Mouse (Mus musculus) midbrain, embryonic 15.5 days (tissue): ENCODE measurements at regions not wholly inside any gene's neighbourhood (a gene's known extent, or its start where the extent isn't known, plus 50 kb on each side); places are given as distances from the start of the nearest gene placed in this dataset.

Experiments
- ATAC-seq: fragments of 200-750 bp; cut with Nextera tagmentation; replicated peaks from 2 replicates; pipeline ENCODE4 v1.8.0; 2017; ENCODE audit warnings: moderate TSS enrichment
- H3K27ac ChIP-seq: fragments of 300-500 bp; sonication (generic); 2 replicates; pipeline ENCODE4 v1.5.1; 2015; ENCODE audit warnings: mild to moderate bottlenecking, inconsistent platforms
- H3K27me3 ChIP-seq: fragments of 300-500 bp; sonication (generic); replicated peaks from 2 replicates; pipeline ENCODE4 v1.6.1; 2015; ENCODE audit warnings: inconsistent platforms
- H3K36me3 ChIP-seq: fragments of 300-500 bp; sonication (generic); replicated peaks from 2 replicates; pipeline ENCODE4 v1.6.1; 2015; ENCODE audit warnings: inconsistent platforms
- H3K4me1 ChIP-seq: fragments of 300-500 bp; sonication (generic); 2 replicates; pipeline ENCODE4 v1.6.1; 2015; ENCODE audit warnings: inconsistent platforms
- H3K4me2 ChIP-seq: fragments of 300-500 bp; sonication (generic); 2 replicates; pipeline ENCODE4 v1.6.1; 2015; ENCODE audit warnings: inconsistent platforms, mild to moderate bottlenecking, moderate library complexity
- H3K4me3 ChIP-seq: fragments of 300-500 bp; sonication (generic); 2 replicates; pipeline ENCODE4 v1.5.1; 2015; ENCODE audit warnings: mild to moderate bottlenecking, inconsistent platforms
- H3K9ac ChIP-seq: fragments of 300-500 bp; sonication (generic); 2 replicates; pipeline ENCODE4 v1.6.1; 2015; ENCODE audit warnings: mild to moderate bottlenecking, inconsistent platforms
- H3K9me3 ChIP-seq: fragments of 300-500 bp; sonication (generic); 2 replicates; pipeline ENCODE4 v1.6.1; 2016; ENCODE audit warnings: inconsistent platforms
- WGBS: fragments of 180-500 bp; shearing (Covaris S2); methylation state at CpG from one replicate; pipeline ENCODE4 v1.1.7; 2015; ENCODE audit warnings: mixed read lengths; 5-methylcytosine and 5-hydroxymethylcytosine counted together

GRCm38 (mm10) chr13:31107434-31107833 is 133.4 kb downstream of the Gm5447 start:
- no peaks in the 10 kb centered on the region for H3K4me1 ChIP-seq
- H3K4me2 ChIP-seq: no peak overlapping the region

DNA sequence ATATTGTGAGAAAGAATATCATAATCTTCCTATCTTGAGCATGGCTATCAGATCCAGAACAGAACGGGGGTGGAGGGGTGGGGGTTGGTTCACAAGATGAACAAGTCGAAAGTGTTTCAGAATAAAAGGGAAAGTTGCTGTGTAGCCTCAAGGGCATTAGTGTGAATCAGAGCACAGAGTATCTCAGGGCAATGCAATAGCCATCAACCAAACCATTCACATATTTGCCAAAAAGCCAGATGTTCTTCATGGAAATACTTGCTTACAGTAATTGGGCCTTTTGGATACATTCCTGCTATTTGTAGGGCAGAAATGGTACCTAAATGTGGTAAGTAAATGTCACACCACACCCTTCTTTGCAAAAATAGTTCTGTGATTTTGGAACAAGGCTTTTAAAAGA is 135.2 kb downstream of the Gm5447 start:
- Histone ChIP-seq H3K4me2 (no peak overlapping the region), H3K4me3 (no peak overlapping the region), H3K9me3 (no peaks in the 10 kb centered on the region), H3K27ac (no peak overlapping the region), H3K9ac (no peak overlapping the region), H3K4me1 (no peaks in the 10 kb centered on the region), H3K27me3 (no peaks in the 10 kb centered on the region), H3K36me3 (no peaks in the 10 kb centered on the region)
- WGBS: 88% methylated on average over 2 of the region's 2 CpGs
- no peak for ATAC-seq

More at GRCm38 (mm10) chr13:31107434-31107833, 133.4 kb downstream of the Gm5447 start:
- 48% methylated on average over 2 of the region's 2 CpGs for WGBS
- no peaks in the 10 kb centered on the region for H3K27me3 ChIP-seq
- no peak overlapping the region for H3K4me3 ChIP-seq
- no peaks in the 10 kb centered on the region for H3K9me3 ChIP-seq
- H3K27ac ChIP-seq: no peak overlapping the region
- no peaks in the 10 kb centered on the region for H3K36me3 ChIP-seq
- H3K9ac ChIP-seq: no peak overlapping the region
- ATAC-seq: no peak

DNA sequence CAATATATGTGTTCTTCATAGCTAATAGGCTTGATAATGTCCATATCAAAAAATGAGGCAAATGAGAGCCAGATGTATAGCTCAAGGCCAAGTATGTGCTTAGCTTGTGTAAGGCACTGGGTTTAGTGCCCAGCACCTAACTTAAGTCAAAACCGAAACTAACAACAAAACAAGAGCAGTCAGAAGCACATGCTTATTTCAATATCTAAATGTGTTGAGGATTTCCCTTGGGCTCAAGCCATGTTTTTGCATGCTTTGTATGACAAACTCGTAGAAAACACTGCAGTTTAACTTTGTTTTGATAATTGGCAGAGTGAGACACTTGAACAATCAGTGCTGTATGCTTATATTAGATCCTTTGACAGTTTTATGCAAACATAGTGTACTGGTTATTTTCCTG is 148.7 kb downstream of the Gm5447 start:
- no peak for ATAC-seq
- H3K4me1 ChIP-seq: no peaks in the 10 kb centered on the region
- H3K27me3 ChIP-seq: no peaks in the 10 kb centered on the region
- WGBS: 61% methylated on average over 2 of the region's 2 CpGs
- H3K4me2 ChIP-seq: no peak overlapping the region
- no peak overlapping the region for H3K4me3 ChIP-seq
- no peaks in the 10 kb centered on the region for H3K9me3 ChIP-seq
- H3K9ac ChIP-seq: no peak overlapping the region
- no peaks in the 10 kb centered on the region for H3K36me3 ChIP-seq
- H3K27ac ChIP-seq: no peak overlapping the region

DNA sequence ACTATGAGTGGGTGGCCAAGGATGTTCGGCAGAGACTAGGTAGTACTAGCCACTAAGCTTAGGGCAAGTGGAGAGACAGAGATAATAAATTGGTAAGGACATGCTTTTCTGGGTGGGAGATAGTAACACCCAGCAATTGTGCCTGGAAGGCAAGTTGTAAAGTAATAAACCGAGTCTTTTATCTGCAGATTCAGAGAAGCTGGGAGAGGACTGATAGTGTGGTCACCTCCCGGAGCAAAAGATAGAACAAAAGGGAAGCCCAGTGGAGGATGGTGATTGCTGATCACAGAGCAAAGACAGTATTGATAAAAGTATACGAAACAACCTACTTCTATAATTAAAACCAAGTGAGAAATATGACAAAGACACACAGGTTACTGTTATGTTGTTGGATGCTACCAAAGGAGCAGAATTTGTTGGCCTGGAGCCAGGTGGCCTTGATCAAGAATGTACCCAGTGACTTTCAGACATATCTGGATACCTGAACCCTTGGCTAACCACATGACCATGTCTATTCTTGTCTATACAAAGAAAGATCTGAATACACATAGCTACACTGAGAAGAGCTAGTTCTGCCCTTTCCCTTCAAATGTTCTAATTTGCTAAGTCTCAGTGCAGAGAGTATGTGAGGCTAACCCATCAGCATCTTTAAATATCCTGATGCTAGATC is 150.7 kb downstream of the Gm5447 start:
- WGBS: 89% methylated on average over 4 of the region's 4 CpGs
- Histone ChIP-seq H3K27ac (no peak overlapping the region), H3K9me3 (no peaks in the 10 kb centered on the region), H3K36me3 (no peaks in the 10 kb centered on the region), H3K4me3 (no peak overlapping the region), H3K27me3 (no peaks in the 10 kb centered on the region), H3K4me2 (no peak overlapping the region), H3K9ac (no peak overlapping the region), H3K4me1 (no peaks in the 10 kb centered on the region)
- no peak for ATAC-seq

DNA sequence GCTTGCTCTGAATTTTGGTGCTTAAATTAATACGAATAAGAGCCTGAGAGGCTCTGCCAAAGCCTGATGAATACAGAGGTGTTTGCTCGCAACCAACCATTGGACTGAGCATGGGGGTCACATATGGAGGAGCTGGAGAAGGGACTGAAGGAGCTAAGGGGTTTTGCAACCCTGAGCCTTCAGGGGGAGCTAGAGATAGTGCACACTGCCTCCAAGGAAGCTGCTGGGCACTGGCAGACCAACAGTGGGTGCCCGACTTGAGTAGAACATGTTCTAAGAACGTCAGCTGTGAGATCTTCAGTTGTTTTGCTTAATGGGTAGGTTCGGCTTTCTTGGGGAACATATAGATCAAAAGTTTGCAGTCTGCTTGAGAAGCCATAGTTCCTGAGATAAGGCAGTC is 158.5 kb downstream of the Gm5447 start:
- Histone ChIP-seq H3K4me2 (no peak overlapping the region), H3K4me1 (no peaks in the 10 kb centered on the region), H3K4me3 (no peak overlapping the region), H3K27me3 (no peaks in the 10 kb centered on the region), H3K27ac (no peak overlapping the region), H3K36me3 (no peaks in the 10 kb centered on the region), H3K9ac (no peak overlapping the region), H3K9me3 (no peaks in the 10 kb centered on the region)
- ATAC-seq: no peak
- 86% methylated on average over 5 of the region's 5 CpGs for WGBS

DNA sequence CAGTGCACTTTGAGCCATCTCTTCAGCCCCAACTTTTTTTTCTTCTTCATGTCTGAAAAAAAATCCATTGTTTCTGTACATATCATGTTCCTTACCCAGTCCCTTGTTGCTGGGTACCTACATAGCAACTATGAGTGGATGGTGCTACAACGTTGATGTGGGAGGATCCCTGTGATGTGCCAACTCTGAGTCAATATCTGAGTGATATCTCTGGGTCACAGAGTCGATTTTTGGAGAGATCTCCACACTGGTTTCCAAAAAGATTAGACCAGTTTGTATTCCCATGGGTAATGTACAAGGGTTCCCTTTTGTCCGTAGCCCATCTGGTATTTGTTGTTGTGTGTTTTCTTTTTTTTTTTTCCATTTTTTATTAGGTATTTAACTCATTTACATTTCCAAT is 165.7 kb downstream of the Gm5447 start:
- H3K27ac ChIP-seq: no peak overlapping the region
- no peaks in the 10 kb centered on the region for H3K4me1 ChIP-seq
- no peaks in the 10 kb centered on the region for H3K36me3 ChIP-seq
- H3K9ac ChIP-seq: no peak overlapping the region
- H3K27me3 ChIP-seq: no peaks in the 10 kb centered on the region
- no peak for ATAC-seq
- H3K4me3 ChIP-seq: no peak overlapping the region
- H3K9me3 ChIP-seq: no peaks in the 10 kb centered on the region
- 79% methylated on average over 3 of the region's 3 CpGs for WGBS
- no peak overlapping the region for H3K4me2 ChIP-seq

DNA sequence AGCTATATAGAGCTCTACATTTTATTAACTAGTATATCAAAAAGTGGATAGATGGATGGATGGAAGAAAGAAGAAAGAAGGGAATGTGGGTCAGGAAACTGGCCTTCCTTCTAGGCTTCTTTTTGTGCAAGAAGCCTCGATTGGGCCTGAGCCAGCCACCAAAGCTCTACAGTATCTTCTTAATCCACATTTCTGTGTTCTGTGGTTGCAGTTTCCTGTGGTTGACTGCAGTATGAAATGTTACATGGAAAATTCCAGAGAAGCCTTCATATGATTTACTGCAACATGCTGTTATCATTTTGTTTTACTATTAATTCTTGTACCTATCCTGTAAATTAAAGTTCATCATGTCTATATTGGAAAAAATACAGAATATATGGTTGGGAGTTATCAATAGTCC is 173.3 kb downstream of the Gm5447 start:
- H3K4me2 ChIP-seq: no peak overlapping the region
- 63% methylated on average over 1 of the region's 1 CpGs for WGBS
- H3K9ac ChIP-seq: no peak overlapping the region
- H3K9me3 ChIP-seq: no peaks in the 10 kb centered on the region
- no peak overlapping the region for H3K4me3 ChIP-seq
- no peak for ATAC-seq
- no peak overlapping the region for H3K27ac ChIP-seq
- H3K27me3 ChIP-seq: no peaks in the 10 kb centered on the region
- H3K36me3 ChIP-seq: no peaks in the 10 kb centered on the region
- H3K4me1 ChIP-seq: no peaks in the 10 kb centered on the region

DNA sequence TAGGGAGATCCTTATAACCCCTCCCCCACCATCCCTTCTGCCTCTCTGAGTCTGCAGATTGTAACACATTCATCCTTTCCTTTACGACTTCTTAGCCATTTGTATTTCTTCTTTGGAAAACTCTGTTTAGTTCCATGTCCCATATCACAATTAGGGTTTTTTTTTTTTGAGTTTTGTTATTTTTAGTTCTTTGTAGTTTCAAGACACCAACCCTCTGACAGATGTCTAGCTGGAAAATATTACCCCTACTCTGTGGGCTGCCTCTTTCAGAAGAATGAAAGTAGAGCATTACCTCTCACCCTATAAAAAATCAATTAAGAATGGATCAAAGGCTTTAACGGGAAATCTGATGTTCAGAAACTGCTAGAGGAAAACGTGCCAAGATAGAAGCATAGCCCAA is 180.1 kb downstream of the Gm5447 start:
- no peaks in the 10 kb centered on the region for H3K9me3 ChIP-seq
- H3K36me3 ChIP-seq: no peaks in the 10 kb centered on the region
- H3K4me2 ChIP-seq: no peak overlapping the region
- ATAC-seq: no peak
- H3K4me1 ChIP-seq: no peaks in the 10 kb centered on the region
- no peak overlapping the region for H3K9ac ChIP-seq
- no peaks in the 10 kb centered on the region for H3K27me3 ChIP-seq
- no peak overlapping the region for H3K4me3 ChIP-seq
- H3K27ac ChIP-seq: no peak overlapping the region
- WGBS: 71% methylated on average over 3 of the region's 3 CpGs

GRCm38 (mm10) chr13:31163878-31164495 is 190.0 kb downstream of the Gm5447 start:
- Histone ChIP-seq H3K9ac (no peak overlapping the region), H3K4me1 (no peaks in the 10 kb centered on the region), H3K36me3 (no peaks in the 10 kb centered on the region), H3K27ac (no peak overlapping the region), H3K9me3 (no peaks in the 10 kb centered on the region), H3K4me2 (no peak overlapping the region), H3K27me3 (no peaks in the 10 kb centered on the region), H3K4me3 (no peak overlapping the region)
- 86% methylated on average over 6 of the region's 6 CpGs for WGBS
- ATAC-seq: no peak

DNA sequence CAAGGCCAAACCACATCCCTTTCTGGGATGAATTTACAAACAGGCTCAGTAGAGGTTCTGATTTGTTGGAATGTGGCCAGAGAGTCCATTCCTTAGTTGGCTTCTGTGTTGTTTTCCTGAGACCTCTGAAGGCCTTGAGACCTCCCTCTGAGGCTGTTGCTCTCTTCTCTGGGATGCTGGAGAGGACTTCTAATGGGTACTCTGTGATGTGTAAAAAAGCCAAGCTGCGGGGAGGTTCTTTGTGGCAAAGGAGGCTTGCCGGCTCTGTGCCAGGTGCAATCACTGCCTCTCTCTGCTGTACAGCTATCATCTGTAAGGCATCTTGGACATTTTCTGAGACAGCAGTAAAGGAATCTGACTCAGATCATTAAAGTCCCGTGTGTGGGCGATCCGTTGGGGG is 192.3 kb downstream of the Gm5447 start:
- no peaks in the 10 kb centered on the region for H3K9me3 ChIP-seq
- no peak for ATAC-seq
- H3K36me3 ChIP-seq: no peaks in the 10 kb centered on the region
- H3K27me3 ChIP-seq: no peaks in the 10 kb centered on the region
- H3K4me2 ChIP-seq: no peak overlapping the region
- H3K4me1 ChIP-seq: no peaks in the 10 kb centered on the region
- no peak overlapping the region for H3K9ac ChIP-seq
- 72% methylated on average over 5 of the region's 5 CpGs for WGBS
- no peak overlapping the region for H3K4me3 ChIP-seq
- no peak overlapping the region for H3K27ac ChIP-seq

GRCm38 (mm10) chr13:31168854-31169253 is 194.8 kb downstream of the Gm5447 start:
- no peaks in the 10 kb centered on the region for H3K36me3 ChIP-seq
- no peak overlapping the region for H3K9ac ChIP-seq
- H3K4me3 ChIP-seq: no peak overlapping the region
- H3K27me3 ChIP-seq: no peaks in the 10 kb centered on the region
- H3K4me2 ChIP-seq: no peak overlapping the region
- H3K9me3 ChIP-seq: no peaks in the 10 kb centered on the region
- ATAC-seq: no peak
- WGBS: 89% methylated on average over 2 of the region's 2 CpGs
- no peak overlapping the region for H3K27ac ChIP-seq
- H3K4me1 ChIP-seq: no peaks in the 10 kb centered on the region

- H3K9me3 ChIP-seq: no peaks in the 10 kb centered on the region
- no peak overlapping the region for H3K27ac ChIP-seq
- no peaks in the 10 kb centered on the region for H3K36me3 ChIP-seq
- 82% methylated on average over 2 of the region's 2 CpGs for WGBS
- H3K4me3 ChIP-seq: no peak overlapping the region
- ATAC-seq: no peak
- no peak overlapping the region for H3K9ac ChIP-seq
- H3K4me2 ChIP-seq: no peak overlapping the region
- no peaks in the 10 kb centered on the region for H3K27me3 ChIP-seq
- no peaks in the 10 kb centered on the region for H3K4me1 ChIP-seq
Observed at GRCm38 (mm10) chr13:31171751-31172150, 197.7 kb downstream of the Gm5447 start.

DNA sequence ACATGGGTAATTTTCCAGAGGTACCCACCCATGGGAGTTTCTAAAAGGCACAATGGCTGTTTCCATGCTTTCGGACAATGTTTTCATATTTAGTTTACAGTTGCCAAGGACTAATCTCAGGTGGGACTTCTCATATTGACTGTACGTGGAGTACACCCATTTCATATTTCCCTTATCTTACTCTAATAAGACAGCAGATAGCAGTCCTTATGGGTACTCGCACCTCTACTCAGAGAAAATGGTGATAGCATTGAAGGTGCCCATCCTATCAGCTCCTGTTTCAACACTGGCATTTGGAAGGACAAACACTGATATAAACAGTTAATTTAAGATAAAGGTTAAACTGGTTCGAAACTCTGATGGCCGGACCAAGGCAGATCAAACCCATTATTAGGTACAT is 198.6 kb downstream of the Gm5447 start:
- Histone ChIP-seq H3K4me3 (no peak overlapping the region), H3K9ac (no peak overlapping the region), H3K4me2 (no peak overlapping the region), H3K4me1 (no peaks in the 10 kb centered on the region), H3K27ac (no peak overlapping the region), H3K36me3 (no peaks in the 10 kb centered on the region), H3K9me3 (no peaks in the 10 kb centered on the region), H3K27me3 (no peaks in the 10 kb centered on the region)
- no peak for ATAC-seq
- 92% methylated on average over 5 of the region's 5 CpGs for WGBS
